Mouse (Mus musculus): ENCODE results near the gene Pik3cg. TPM values are rescaled to one million over a fixed set of nuclear protein-coding genes. Genes with fewer than 3 reads are reported as not detected.

The Pik3cg gene
- polyA plus RNA-seq, 2 experiments = 2.4 to 3.5 TPM

DNA sequence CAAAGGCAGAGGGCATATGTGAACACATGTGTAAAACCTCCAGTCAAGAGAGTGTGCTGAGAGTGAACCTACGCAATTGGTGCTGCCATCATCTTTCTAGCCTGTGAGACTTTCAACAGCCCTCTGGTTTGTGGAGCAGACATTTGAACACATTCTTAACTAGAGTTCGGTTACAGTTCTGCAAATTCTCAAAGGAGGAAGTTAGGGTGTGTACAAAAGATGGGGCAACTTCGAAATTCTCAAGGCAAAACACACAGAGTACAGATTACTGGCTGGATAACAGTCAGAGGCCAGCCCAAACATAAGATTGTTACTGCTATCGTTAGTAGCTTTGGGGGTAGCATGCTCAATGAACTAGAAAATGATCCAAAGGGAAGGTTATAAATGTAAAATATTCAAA lies 9.0 kb downstream of the Pik3cg start:
- ATAC-seq (ENCODE audit: insufficient read depth) (no peak), DNase-seq (ENCODE audit: low read depth in 3 of 3, low spot score in 3 of 3) (peak in 1 of 3 experiments; percentile 13)
- H3K9me3 ChIP-seq (ENCODE audit: control insufficient read depth, low read length) = no peaks in the 10 kb centered on the region
- no peak overlapping the region for H3K27ac ChIP-seq
- TF ChIP-seq EP300 (IDR thresholded peaks at IDR 0.05; ENCODE audit: low read depth) (no peak), CTCF (IDR thresholded peaks at IDR 0.05; ENCODE audit: low read depth) (no peak)
- no peaks in the 10 kb centered on the region for H3K27me3 ChIP-seq (ENCODE audit: control insufficient read depth, insufficient read depth, low read length)
- H3K4me1 ChIP-seq (replicated peaks; ENCODE audit: control insufficient read depth in 2 of 2, insufficient read depth in 2 of 2, low read length in 1 of 2) = no peaks in the 10 kb centered on the region; a peak in 1 of 4 replicates
- no peak overlapping the region for H3K9ac ChIP-seq (replicated peaks)
- H3K4me3 ChIP-seq (ENCODE audit: insufficient read depth in 1 of 2, low read depth in 2 of 2, low read length in 2 of 2) = no peak overlapping the region
- no peak overlapping the region for H3K4me2 ChIP-seq (ENCODE audit: low read depth)
- 38% methylated on average over 4 of the region's 4 CpGs for WGBS (ENCODE audit: insufficient replicate concordance)
- H3K36me3 ChIP-seq (replicated peaks; ENCODE audit: control insufficient read depth, insufficient read depth, low read depth) = no peaks in the 10 kb centered on the region

DNA sequence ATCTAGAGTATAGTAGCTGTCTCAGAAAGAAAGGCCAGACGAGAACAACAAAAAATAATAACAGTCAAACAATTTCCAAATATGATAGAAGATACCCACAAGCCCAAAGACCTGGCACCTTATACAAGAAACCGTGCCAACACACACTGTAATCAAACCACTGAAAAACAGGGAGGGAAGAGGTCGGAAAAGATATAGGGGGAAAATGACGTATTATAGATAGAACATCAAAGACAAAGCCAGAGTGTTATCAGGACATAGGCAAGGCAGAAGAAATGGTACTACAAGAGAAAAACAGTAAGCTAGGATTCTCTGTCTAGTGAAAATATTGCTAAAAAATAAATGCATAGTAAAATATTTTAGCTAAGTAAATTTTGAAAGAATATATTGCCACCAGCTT lies 10.4 kb downstream of the Pik3cg start:
- no peaks in the 10 kb centered on the region for H3K27me3 ChIP-seq (ENCODE audit: control insufficient read depth, insufficient read depth, low read length)
- no peak overlapping the region for H3K9ac ChIP-seq (replicated peaks)
- no peak overlapping the region for H3K4me3 ChIP-seq (ENCODE audit: insufficient read depth in 1 of 2, low read depth in 2 of 2, low read length in 2 of 2)
- TF ChIP-seq CTCF (IDR thresholded peaks at IDR 0.05; ENCODE audit: low read depth) = no peak
- no peak for TF ChIP-seq EP300 (IDR thresholded peaks at IDR 0.05; ENCODE audit: low read depth)
- no peaks in the 10 kb centered on the region for H3K36me3 ChIP-seq (replicated peaks; ENCODE audit: control insufficient read depth, insufficient read depth, low read depth)
- no peak overlapping the region for H3K4me2 ChIP-seq (ENCODE audit: low read depth)
- DNase-seq (ENCODE audit: low read depth in 3 of 3, low spot score in 3 of 3) = no peak
- H3K4me1 ChIP-seq (replicated peaks; ENCODE audit: control insufficient read depth in 2 of 2, insufficient read depth in 2 of 2, low read length in 1 of 2) = no peaks in the 10 kb centered on the region; a peak in 1 of 4 replicates
- WGBS (ENCODE audit: insufficient replicate concordance) = 61% methylated on average over 4 of the region's 4 CpGs
- no peak for ATAC-seq (ENCODE audit: insufficient read depth)
- H3K9me3 ChIP-seq (ENCODE audit: control insufficient read depth, low read length) = no peaks in the 10 kb centered on the region
- no peak overlapping the region for H3K27ac ChIP-seq

DNA sequence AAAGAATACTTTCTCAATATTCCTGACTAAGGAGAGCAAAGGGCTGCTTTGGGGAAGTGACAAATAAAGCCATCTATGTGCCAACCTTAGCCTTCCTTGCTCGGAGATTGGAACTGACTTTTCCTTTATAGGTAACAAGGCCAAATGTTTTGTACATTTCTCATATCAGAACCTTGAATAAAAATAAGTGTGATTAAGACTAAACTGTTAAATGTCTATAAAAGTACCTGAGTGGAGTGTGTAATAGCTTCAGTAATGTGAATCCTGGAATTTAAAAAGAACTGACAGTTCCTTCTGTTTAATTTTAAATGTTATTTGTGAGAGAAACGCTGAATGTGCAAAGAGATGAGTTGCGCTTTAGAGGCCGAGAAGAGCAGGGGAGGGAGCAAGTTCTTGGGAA lies 13.5 kb downstream of the Pik3cg start:
- no peaks in the 10 kb centered on the region for H3K4me1 ChIP-seq (replicated peaks; ENCODE audit: control insufficient read depth in 2 of 2, insufficient read depth in 2 of 2, low read length in 1 of 2)
- H3K9ac ChIP-seq (replicated peaks) = no peak overlapping the region
- no peak overlapping the region for H3K4me3 ChIP-seq (ENCODE audit: insufficient read depth in 1 of 2, low read depth in 2 of 2, low read length in 2 of 2)
- no peak for DNase-seq (ENCODE audit: low read depth in 3 of 3, low spot score in 3 of 3)
- no peak for ATAC-seq (ENCODE audit: insufficient read depth)
- H3K4me2 ChIP-seq (ENCODE audit: low read depth) = no peak overlapping the region
- 76% methylated on average over 4 of the region's 4 CpGs for WGBS (ENCODE audit: insufficient replicate concordance)
- TF ChIP-seq CTCF (IDR thresholded peaks at IDR 0.05; ENCODE audit: low read depth) (no peak), EP300 (IDR thresholded peaks at IDR 0.05; ENCODE audit: low read depth) (no peak)
- no peaks in the 10 kb centered on the region for H3K27me3 ChIP-seq (ENCODE audit: control insufficient read depth, insufficient read depth, low read length)
- H3K36me3 ChIP-seq (replicated peaks; ENCODE audit: control insufficient read depth, insufficient read depth, low read depth) = no peaks in the 10 kb centered on the region
- H3K27ac ChIP-seq = no peak overlapping the region
- no peaks in the 10 kb centered on the region for H3K9me3 ChIP-seq (ENCODE audit: control insufficient read depth, low read length)

DNA sequence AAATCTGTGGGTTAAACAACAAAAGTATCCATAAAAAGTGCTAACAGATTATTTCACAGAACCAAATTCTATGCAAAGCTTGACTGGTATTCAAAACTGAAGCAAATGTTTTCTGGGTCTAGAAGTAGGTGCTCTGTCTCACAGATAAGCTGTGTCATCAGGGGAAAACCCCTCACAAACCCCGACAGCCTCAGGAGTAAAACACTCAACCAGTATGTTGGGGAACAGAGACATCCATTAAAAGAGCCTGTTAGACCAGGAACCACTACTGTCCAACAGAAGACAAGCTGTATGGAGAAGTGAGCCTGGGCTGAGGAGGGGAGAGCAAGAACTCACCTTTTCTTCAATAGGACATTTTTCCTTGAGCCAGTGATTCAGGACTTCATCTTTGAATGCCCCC lies 14.1 kb downstream of the Pik3cg start:
- Histone ChIP-seq H3K4me2 (ENCODE audit: low read depth) (no peak overlapping the region), H3K9ac (replicated peaks) (no peak overlapping the region), H3K4me1 (replicated peaks; ENCODE audit: control insufficient read depth in 2 of 2, insufficient read depth in 2 of 2, low read length in 1 of 2) (no peaks in the 10 kb centered on the region), H3K36me3 (replicated peaks; ENCODE audit: control insufficient read depth, insufficient read depth, low read depth) (no peaks in the 10 kb centered on the region), H3K27me3 (ENCODE audit: control insufficient read depth, insufficient read depth, low read length) (no peaks in the 10 kb centered on the region), H3K9me3 (ENCODE audit: control insufficient read depth, low read length) (no peaks in the 10 kb centered on the region), H3K27ac (no peak overlapping the region), H3K4me3 (ENCODE audit: insufficient read depth in 1 of 2, low read depth in 2 of 2, low read length in 2 of 2) (no peak overlapping the region)
- ATAC-seq (ENCODE audit: insufficient read depth) (no peak), DNase-seq (ENCODE audit: low read depth in 3 of 3, low spot score in 3 of 3) (no peak)
- WGBS (ENCODE audit: insufficient replicate concordance) = 42% methylated on average over 1 of the region's 1 CpGs
- TF ChIP-seq CTCF (IDR thresholded peaks at IDR 0.05; ENCODE audit: low read depth) (no peak), EP300 (IDR thresholded peaks at IDR 0.05; ENCODE audit: low read depth) (no peak)

DNA sequence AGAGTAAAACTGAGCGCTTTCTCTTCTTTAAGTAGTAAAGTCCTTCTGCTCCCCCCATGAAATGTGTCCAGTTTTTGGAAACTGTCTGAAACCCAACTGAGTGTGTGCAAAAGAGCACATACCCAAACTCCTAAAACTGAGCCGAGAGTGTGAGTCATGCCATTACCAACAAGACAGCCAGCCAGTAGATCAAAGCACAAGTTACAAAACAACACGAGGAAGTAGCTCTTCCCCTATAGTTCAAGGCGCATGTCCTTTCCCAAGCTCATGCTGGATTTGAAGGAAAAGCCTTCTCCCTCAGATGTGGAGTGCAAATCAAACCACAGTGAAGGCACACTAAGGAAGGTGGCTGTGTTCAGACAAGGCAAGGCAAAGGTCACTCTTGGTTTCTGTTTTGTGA lies 17.5 kb downstream of the Pik3cg start:
- Histone ChIP-seq H3K27me3 (ENCODE audit: control insufficient read depth, insufficient read depth, low read length) (no peaks in the 10 kb centered on the region), H3K9me3 (ENCODE audit: control insufficient read depth, low read length) (no peaks in the 10 kb centered on the region), H3K4me2 (ENCODE audit: low read depth) (no peak overlapping the region), H3K9ac (replicated peaks) (no peak overlapping the region), H3K27ac (no peak overlapping the region), H3K4me1 (replicated peaks; ENCODE audit: control insufficient read depth in 2 of 2, insufficient read depth in 2 of 2, low read length in 1 of 2) (peaks cover 2 to 9% of the 10 kb centered on the region in 2 experiments; a peak in 2 of 4 replicates), H3K36me3 (replicated peaks; ENCODE audit: control insufficient read depth, insufficient read depth, low read depth) (no peaks in the 10 kb centered on the region), H3K4me3 (ENCODE audit: insufficient read depth in 1 of 2, low read depth in 2 of 2, low read length in 2 of 2) (no peak overlapping the region)
- no peak for DNase-seq (ENCODE audit: low read depth in 3 of 3, low spot score in 3 of 3)
- ATAC-seq (ENCODE audit: insufficient read depth) = no peak
- TF ChIP-seq EP300 (IDR thresholded peaks at IDR 0.05; ENCODE audit: low read depth) = no peak
- no peak for TF ChIP-seq CTCF (IDR thresholded peaks at IDR 0.05; ENCODE audit: low read depth)
- 55% methylated on average over 4 of the region's 4 CpGs for WGBS (ENCODE audit: insufficient replicate concordance)
